Mouse (Mus musculus) erythroblast, embryonic 14.5 days (primary cell): ENCODE data around the gene Gsk3b. TPM values are rescaled to one million over a fixed set of nuclear protein-coding genes. Genes with fewer than 3 reads are reported as not detected.
A peak's percentile ranks its signal among the peaks of the same experiment; 100 is the strongest.
"Not testable (repeated sequence)": the region's sequence is repeated elsewhere in the genome, so short reads cannot be mapped to it uniquely, and the experiment has no call there.

Experiments
- H3K27me3 ChIP-seq: 2 replicates; pipeline ENCODE4 v1.6.1; 2012; ENCODE audit warnings: inconsistent platforms; ENCODE audit not compliant: control insufficient read depth
- H3K36me3 ChIP-seq: 2 replicates; pipeline ENCODE4 v1.6.1; 2012; ENCODE audit warnings: mild to moderate bottlenecking, inconsistent platforms; ENCODE audit not compliant: control insufficient read depth
- H3K4me1 ChIP-seq: 2 replicates; pipeline ENCODE4 v1.6.1; 2012; ENCODE audit warnings: inconsistent platforms; ENCODE audit not compliant: control insufficient read depth
- H3K4me3 ChIP-seq: replicated peaks from 2 replicates; pipeline ENCODE3; 2012; ENCODE audit warnings: moderate library complexity, mild to moderate bottlenecking, inconsistent platforms
- H3K9me3 ChIP-seq: 2 replicates; pipeline ENCODE4 v1.6.1; 2012; ENCODE audit warnings: low read length, inconsistent platforms, mixed read lengths; ENCODE audit not compliant: control insufficient read depth
- GATA1 ChIP-seq: IDR thresholded peaks from 2 replicates; pipeline ENCODE4 v1.6.1; 2012; ENCODE audit warnings: low read length, inconsistent platforms, mixed read lengths
- TAL1 ChIP-seq: IDR thresholded peaks from 3 replicates; pipeline ENCODE4 v1.6.1; 2012; ENCODE audit warnings: low read length, inconsistent platforms, mixed read lengths
- polyA plus RNA-seq: library from polyadenylated mRNA; stranded (reverse); fragments of >175 nt; gene quantifications from 2 replicates; pipeline ENCODE4 v1.2.3, GENCODE M21; 2012

Gene Gsk3b
- 0.69 and 0.74 TPM in 2 replicates for polyA plus RNA-seq

DNA sequence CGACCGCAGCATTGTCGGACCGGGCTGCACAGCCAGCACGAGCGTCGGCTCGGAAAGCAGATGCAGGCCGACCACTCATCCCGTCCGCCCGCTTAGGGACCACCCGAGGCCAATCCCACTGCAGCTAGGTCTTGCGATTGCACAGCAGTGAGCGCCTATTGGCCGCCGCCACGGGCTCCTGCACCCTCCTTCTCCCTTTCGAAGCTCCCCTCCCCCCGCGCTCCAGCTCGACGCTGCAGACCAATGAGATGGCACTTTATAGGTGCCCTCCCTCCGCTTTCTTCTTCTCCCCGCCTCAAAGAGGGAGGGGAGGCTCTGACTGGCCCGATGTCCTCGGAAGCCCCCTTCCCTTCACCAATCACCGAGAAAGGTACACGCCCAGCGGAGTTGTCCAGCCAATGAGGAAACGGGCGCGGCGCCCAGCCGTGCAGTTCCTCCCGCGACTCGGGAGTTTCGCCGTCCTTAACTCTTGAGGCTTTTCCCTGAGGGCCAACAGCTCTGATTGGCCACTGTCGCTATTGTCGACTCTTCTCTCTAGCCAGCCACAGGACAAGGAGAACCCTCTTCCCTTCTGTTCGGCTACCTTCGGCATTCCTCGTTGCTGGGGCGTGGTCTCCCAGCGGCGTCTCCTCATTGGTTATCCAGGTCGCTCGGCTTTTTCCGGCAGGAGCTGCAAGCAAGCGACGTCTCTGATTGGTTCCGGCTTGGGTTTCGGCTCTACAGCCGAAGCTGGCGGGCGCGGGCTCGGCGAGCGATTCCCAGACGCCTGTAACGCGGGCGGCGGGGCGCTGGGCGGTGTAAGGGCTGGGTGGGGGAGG is at the start of gene Gsk3b:
Gene Gsk3b, plus strand, starts transcription at position 373 of the 818 bp plus-strand sequence.
- no peaks in the 10 kb centered on the region for H3K9me3 ChIP-seq
- H3K4me3 ChIP-seq: peak within 1 kb of the TSS; percentile 97
- no peaks in the 10 kb centered on the region for H3K27me3 ChIP-seq
- no peak for TF ChIP-seq GATA1
- no peak for TF ChIP-seq TAL1
- peaks cover 11% of the 10 kb centered on the region for H3K36me3 ChIP-seq
- peaks cover 38% of the 10 kb centered on the region for H3K4me1 ChIP-seq

DNA sequence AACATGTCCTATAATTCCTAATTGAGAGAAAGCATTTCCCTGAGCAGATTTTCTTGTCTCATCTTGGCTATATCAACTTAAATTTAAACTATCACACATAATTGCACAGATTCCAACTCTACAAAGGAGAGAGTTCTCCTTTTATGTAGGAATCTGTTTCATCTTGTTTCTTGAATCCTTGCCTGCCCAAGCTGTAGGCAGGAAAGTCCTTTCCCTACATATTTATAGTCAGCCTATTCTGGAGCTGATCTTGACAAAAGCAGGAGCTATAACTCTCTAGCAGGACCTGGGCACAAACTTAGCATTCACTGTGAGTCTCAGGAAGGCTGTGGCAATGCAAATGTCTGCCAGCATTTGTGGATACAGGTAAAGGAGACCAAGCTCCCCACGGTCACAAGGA is 46.6 kb upstream of the Gsk3b start:
- no peaks in the 10 kb centered on the region for H3K27me3 ChIP-seq
- H3K4me1 ChIP-seq: no peaks in the 10 kb centered on the region
- no peak for TF ChIP-seq TAL1
- no peak for TF ChIP-seq GATA1
- H3K36me3 ChIP-seq: no peaks in the 10 kb centered on the region
- no peaks in the 10 kb centered on the region for H3K9me3 ChIP-seq
- no peak overlapping the region for H3K4me3 ChIP-seq

DNA sequence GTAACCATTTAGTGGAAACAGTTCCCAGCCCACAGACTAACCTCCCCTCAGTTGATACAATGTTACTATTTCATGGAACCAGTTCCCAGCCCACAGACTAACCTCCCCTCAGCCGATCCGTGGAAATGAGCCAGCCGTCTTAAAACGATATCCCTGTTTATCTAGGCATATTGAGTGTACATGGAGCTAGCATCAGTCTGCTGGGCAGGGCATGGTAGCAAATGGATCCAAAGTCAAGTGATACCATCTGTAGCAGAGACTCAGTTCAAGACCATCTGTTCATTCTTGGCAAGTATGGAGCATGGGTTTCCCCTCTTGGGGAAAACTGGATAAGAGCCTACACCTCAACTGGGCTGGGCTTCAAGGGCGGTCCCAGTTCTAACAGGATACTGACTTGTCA is 44.2 kb upstream of the Gsk3b start:
- TF ChIP-seq GATA1 (no peak), TAL1 (no peak)
- Histone ChIP-seq H3K4me3 (no peak overlapping the region), H3K27me3 (no peaks in the 10 kb centered on the region), H3K36me3 (no peaks in the 10 kb centered on the region), H3K4me1 (no peaks in the 10 kb centered on the region), H3K9me3 (no peaks in the 10 kb centered on the region)

DNA sequence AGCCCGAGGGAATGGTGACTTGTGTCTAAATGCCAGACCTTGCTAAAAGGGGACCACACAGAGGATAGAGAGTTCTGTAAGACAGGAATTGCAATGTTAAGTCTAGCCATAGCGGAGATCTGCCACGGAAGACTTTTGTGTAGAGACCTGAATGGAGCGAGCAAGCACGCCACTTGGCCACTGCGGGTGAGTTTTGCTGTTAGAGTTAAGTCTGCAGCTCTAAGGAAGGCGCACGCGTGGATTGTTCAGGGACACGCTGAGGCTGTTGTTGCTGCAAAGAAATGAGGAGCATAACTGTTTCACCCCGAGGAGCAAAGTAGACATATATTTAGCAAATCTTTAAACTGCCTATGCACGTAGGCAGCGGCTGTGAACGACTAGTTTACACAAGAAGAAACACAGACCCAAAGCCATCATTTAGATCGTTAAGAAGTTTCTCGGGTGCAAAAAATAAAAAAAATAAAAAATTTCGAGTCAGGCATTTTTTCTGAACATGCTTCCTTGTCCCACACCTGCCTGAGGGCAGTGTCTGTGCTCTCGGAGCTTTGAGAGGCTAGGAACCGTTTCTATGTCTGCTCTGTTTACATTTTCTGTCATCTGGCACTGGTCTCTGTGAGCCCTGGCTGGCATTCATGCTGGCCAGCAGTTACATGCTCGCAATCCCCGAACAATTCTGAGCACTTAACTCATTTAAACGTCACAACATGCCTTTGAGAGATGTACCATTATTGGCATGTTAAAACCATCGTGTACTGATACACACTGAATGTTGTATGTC is 40.8 kb upstream of the Gsk3b start:
- Histone ChIP-seq H3K4me3 (no peak overlapping the region), H3K27me3 (no peaks in the 10 kb centered on the region), H3K36me3 (no peaks in the 10 kb centered on the region), H3K4me1 (no peaks in the 10 kb centered on the region), H3K9me3 (no peaks in the 10 kb centered on the region)
- no peak for TF ChIP-seq TAL1
- TF ChIP-seq GATA1: no peak

DNA sequence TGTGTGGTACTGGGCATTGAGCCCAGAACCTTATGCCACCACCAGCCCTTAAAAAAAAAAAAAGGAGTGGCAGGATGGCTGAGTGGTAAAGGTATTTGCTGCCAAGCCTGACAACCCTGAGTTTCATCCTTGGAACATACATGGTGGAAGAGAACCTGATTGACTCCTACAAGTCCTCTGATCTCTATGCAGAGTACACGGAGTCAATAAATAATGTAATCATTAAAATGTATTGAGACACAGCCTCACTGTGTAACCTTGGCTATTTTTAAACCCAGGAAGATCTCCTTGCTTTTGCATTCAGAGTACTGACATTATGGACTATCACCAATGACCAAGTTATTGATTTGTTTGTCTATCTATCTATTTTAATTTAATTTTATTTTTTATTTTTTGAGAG is 30.9 kb upstream of the Gsk3b start:
- no peaks in the 10 kb centered on the region for H3K4me1 ChIP-seq

DNA sequence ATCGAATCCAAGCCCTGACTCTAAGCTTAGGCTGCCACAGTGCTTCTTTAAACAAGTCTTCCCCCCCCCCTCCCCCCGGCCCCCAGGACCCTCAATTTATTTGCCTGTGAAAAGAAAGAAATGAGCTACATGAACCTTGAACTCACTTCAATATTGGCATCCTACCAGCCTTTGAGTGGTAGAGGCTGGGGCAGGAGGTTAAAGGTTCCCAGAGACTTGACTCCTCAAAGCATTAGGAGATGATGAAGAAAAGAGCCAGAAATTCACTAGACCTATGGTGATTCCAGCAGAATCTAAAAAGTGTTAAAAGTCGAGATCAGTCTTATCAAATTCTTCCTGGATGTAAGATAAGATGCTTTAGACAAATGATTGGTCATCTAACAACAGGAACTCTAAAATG is 30.0 kb upstream of the Gsk3b start:
- H3K4me1 ChIP-seq: no peaks in the 10 kb centered on the region
- H3K36me3 ChIP-seq: no peaks in the 10 kb centered on the region
- H3K4me3 ChIP-seq: no peak overlapping the region
- H3K9me3 ChIP-seq: no peaks in the 10 kb centered on the region
- no peaks in the 10 kb centered on the region for H3K27me3 ChIP-seq
- TF ChIP-seq TAL1 (no peak), GATA1 (no peak)

More for the DNA sequence above, 30.9 kb upstream of the Gsk3b start:
- H3K27me3 ChIP-seq: no peaks in the 10 kb centered on the region
- TF ChIP-seq TAL1 (no peak), GATA1 (no peak)
- H3K9me3 ChIP-seq: no peaks in the 10 kb centered on the region
- no peaks in the 10 kb centered on the region for H3K36me3 ChIP-seq
- H3K4me3 ChIP-seq: no peak overlapping the region

DNA sequence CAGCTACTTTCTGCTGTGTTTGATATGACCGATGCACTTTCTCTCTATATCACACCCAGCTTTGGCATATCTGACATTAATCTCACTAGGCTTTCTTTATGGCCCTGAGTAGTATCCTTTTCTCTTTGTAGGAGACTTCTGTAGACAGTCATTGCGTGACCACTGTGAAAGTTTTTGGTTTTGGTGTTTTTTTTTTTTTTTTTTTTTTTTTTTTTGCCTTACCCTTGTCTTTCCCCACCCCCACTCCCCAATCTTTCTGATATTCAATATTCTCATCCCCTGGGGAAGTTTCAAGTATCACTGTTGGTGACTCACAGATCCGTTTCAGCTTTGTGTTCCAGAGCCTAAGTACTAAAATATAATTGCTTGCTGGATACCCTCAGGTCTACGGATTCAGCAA is 29.2 kb upstream of the Gsk3b start:
- Histone ChIP-seq H3K27me3 (no peaks in the 10 kb centered on the region), H3K9me3 (no peaks in the 10 kb centered on the region), H3K4me1 (no peaks in the 10 kb centered on the region), H3K4me3 (no peak overlapping the region), H3K36me3 (no peaks in the 10 kb centered on the region)
- TF ChIP-seq TAL1 (no peak), GATA1 (no peak)

DNA sequence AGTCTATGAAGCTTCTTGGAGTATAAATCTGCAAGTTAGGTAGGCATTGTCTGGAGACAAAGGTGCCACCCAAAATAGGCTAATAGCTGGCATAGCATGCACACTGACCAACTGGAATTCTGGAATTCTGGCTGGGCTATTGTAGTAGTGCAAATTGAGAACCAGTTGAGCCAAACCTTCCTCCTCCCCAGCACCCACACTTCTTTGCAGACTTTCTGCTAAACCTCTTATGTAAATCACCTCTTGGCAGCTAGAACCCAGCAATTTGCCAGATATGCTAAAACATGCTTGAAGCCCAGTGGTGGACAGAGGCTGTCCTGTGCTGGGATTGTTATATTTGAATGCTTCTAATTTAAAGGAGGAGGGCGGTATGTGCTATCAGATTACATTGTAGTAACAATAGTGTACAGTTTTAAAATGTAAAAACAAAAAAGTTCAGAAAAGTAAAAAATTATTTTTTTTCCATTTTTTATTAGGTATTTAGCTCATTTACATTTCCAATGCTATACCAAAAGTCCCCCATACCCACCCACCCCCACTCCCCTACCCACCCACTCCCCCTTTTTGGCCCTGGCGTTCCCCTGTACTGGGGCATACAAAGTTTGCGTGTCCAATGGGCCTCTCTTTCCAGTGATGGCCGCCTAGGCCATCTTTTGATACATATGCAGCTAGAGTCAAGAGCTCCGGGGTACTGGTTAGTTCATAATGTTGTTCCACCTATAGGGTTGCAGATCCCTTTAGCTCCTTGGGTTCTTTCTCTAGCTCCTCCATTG is 14.8 kb upstream of the Gsk3b start:
- not testable (repeated sequence) for H3K4me1 ChIP-seq, H3K9me3 ChIP-seq

DNA sequence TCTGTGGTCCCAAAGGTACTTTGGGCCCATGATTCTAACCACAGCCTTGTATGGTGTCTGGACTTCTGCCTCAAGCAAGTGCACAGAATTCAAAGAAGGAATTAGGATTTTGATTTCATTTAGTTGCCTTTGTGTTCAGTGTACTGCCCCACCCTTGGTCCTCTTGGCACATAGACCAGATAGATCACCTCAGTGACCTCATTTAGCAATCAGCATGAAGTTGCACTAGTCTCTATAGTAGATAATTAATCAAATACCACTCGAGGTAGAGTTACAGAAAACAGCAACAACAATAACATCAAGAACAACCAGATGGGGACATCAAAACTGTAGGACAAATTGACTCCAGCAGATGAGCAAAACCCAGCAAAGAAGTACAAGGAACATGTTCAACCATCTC is 8.6 kb upstream of the Gsk3b start:
- no peak overlapping the region for H3K4me3 ChIP-seq
- TF ChIP-seq GATA1: no peak
- TF ChIP-seq TAL1: no peak
- no peaks in the 10 kb centered on the region; the same call in 1 of the 2 replicates for H3K4me1 ChIP-seq
- no peaks in the 10 kb centered on the region for H3K9me3 ChIP-seq
- no peaks in the 10 kb centered on the region for H3K27me3 ChIP-seq
- H3K36me3 ChIP-seq: no peaks in the 10 kb centered on the region

More for the DNA sequence above, 14.8 kb upstream of the Gsk3b start:
- not testable (repeated sequence) for H3K36me3 ChIP-seq, H3K27me3 ChIP-seq, H3K4me3 ChIP-seq
